Mouse (Mus musculus) ES-E14 (cell line): ENCODE data around the gene P2rx4. TPM values are rescaled to one million over a fixed set of nuclear protein-coding genes. Genes with fewer than 3 reads are reported as not detected.

Source experiments
- DNase-seq: peaks from one replicate; pipeline ENCODE4 v3.0.0-alpha.2; 2013; ENCODE audit warnings: low read depth, low spot score
- H3K27ac ChIP-seq: 2 replicates; pipeline ENCODE4 v1.5.1; 2012; ENCODE audit warnings: low read depth, mild to moderate bottlenecking, low read length, moderate library complexity, mixed read lengths; ENCODE audit not compliant: poor library complexity, insufficient read depth, severe bottlenecking
- H3K36me3 ChIP-seq: 2 replicates; pipeline ENCODE4 v1.6.1; 2012; ENCODE audit warnings: mild to moderate bottlenecking, low read length, moderate library complexity, mixed read lengths; ENCODE audit not compliant: control insufficient read depth, poor library complexity, insufficient read depth, severe bottlenecking
- H3K4me1 ChIP-seq, 2 experiments: fragments of 150-350 bp in 1 of 2; sonication (generic) in 1 of 2; 2 replicates each; pipeline ENCODE4 v1.6.1; 2012; ENCODE audit warnings: low read length in 2 of 2, mild to moderate bottlenecking in 1 of 2, mixed read lengths in 1 of 2; ENCODE audit not compliant: control insufficient read depth in 2 of 2, insufficient read depth in 2 of 2, poor library complexity in 1 of 2
- H3K4me3 ChIP-seq, 2 experiments: fragments of 150-350 bp in 1 of 2; sonication (generic) in 1 of 2; 2 replicates each; pipeline ENCODE4 v1.5.1; 2012; ENCODE audit warnings: low read length in 2 of 2, low read depth in 1 of 2, mild to moderate bottlenecking in 1 of 2, mixed read lengths in 1 of 2; ENCODE audit not compliant: insufficient read depth in 1 of 2, poor library complexity in 1 of 2, severe bottlenecking in 1 of 2
- H3K9ac ChIP-seq: 2 replicates; pipeline ENCODE4 v1.6.1; 2012; ENCODE audit warnings: low read depth, mild to moderate bottlenecking, low read length, mixed read lengths; ENCODE audit not compliant: poor library complexity, insufficient read depth, severe bottlenecking
- H3K9me3 ChIP-seq: fragments of 150-350 bp; sonication (generic); 2 replicates; pipeline ENCODE4 v1.6.1; 2012; ENCODE audit warnings: low read depth, mild to moderate bottlenecking, low read length; ENCODE audit not compliant: control insufficient read depth, insufficient read depth
- CHD2 ChIP-seq: IDR thresholded peaks from 2 replicates; pipeline ENCODE4 v1.6.1; 2014; ENCODE audit warnings: mild to moderate bottlenecking, low read depth, low read length, inconsistent platforms
- HCFC1 ChIP-seq: IDR thresholded peaks from 2 replicates; pipeline ENCODE4 v1.6.1; 2012; ENCODE audit warnings: low read length, inconsistent platforms, borderline replicate concordance; ENCODE audit not compliant: insufficient read depth
- MAFK ChIP-seq: IDR thresholded peaks from 2 replicates; pipeline ENCODE4 v1.6.1; 2014; ENCODE audit warnings: mild to moderate bottlenecking, low read depth, low read length, inconsistent platforms; ENCODE audit not compliant: insufficient read depth
- ZC3H11A ChIP-seq: IDR thresholded peaks from 2 replicates; pipeline ENCODE4 v1.6.1; 2012; ENCODE audit warnings: low read depth, mild to moderate bottlenecking, inconsistent platforms, low read length, borderline replicate concordance
- ZNF384 ChIP-seq: IDR thresholded peaks from 2 replicates; pipeline ENCODE4 v1.6.1; 2012; ENCODE audit warnings: low read depth, low read length, inconsistent platforms
- in situ Hi-C, 2 experiments: fragments of 600-800 bp; cut with MboI; formaldehyde crosslinking; loops; one replicate each; pipeline ENCODE4 v1.15.1; 2025; ENCODE audit warnings: low sequenced_read_pairs in 2 of 2, inconsistent platforms in 1 of 2; ENCODE audit not compliant: unreplicated experiment in 2 of 2
- total RNA-seq: library from RNA; depleted of rRNA; stranded (reverse); fragments of 300-350 nt; gene quantifications from 2 replicates; pipeline ENCODE4 v1.2.3, GENCODE M21; 2012

Gene P2rx4
- total RNA-seq, 1 experiment = 7.5 TPM

GRCm38 (mm10) chr5:122769101-122769568 lies 61.8 kb downstream of the P2rx4 start:
- DNase-seq = peak; percentile 91
- Histone ChIP-seq H3K27ac (no peak overlapping the region), H3K9ac (no peak overlapping the region), H3K9me3 (no peaks in the 10 kb centered on the region), H3K4me1 (peaks cover 7 to 14% of the 10 kb centered on the region in 2 experiments), H3K4me3 (peak overlapping the region; percentile 2 to 44; a peak in 2 of 4 replicates), H3K36me3 (no peaks in the 10 kb centered on the region)
- in situ Hi-C loops = no loop called here
- TF ChIP-seq ZNF384 = no peak
- TF ChIP-seq MAFK = no peak
- no peak for TF ChIP-seq CHD2
- TF ChIP-seq HCFC1 = no peak
- TF ChIP-seq ZC3H11A = no peak

GRCm38 (mm10) chr5:122770304-122770703 lies 63.0 kb downstream of the P2rx4 start:
- no peaks in the 10 kb centered on the region for H3K36me3 ChIP-seq
- no peak overlapping the region for H3K4me3 ChIP-seq
- peak overlapping the region; percentile 2; the same call in 1 of the 2 replicates for H3K27ac ChIP-seq
- in situ Hi-C loops = no loop called here
- no peak for DNase-seq
- peak overlapping the region; percentile 56; the same call in 1 of the 2 replicates for H3K9ac ChIP-seq
- H3K4me1 ChIP-seq = peaks cover 7 to 18% of the 10 kb centered on the region in 2 experiments
- TF ChIP-seq ZNF384 (no peak), MAFK (no peak), ZC3H11A (no peak), CHD2 (no peak), HCFC1 (no peak)
- H3K9me3 ChIP-seq = no peaks in the 10 kb centered on the region

GRCm38 (mm10) chr5:122770806-122771261 lies 63.5 kb downstream of the P2rx4 start:
- Histone ChIP-seq H3K27ac (no peak overlapping the region), H3K4me1 (peaks cover 7 to 21% of the 10 kb centered on the region in 2 experiments), H3K9ac (peak overlapping the region; percentile 56; the same call in 1 of the 2 replicates), H3K9me3 (no peaks in the 10 kb centered on the region), H3K36me3 (no peaks in the 10 kb centered on the region), H3K4me3 (peak overlapping the region; percentile 15 to 17; a peak in 1 of 4 replicates)
- DNase-seq = no peak
- in situ Hi-C loops = no loop called here
- TF ChIP-seq HCFC1 = no peak
- no peak for TF ChIP-seq ZNF384
- no peak for TF ChIP-seq MAFK
- TF ChIP-seq CHD2 = no peak
- no peak for TF ChIP-seq ZC3H11A

GRCm38 (mm10) chr5:122771428-122771827 lies 64.1 kb downstream of the P2rx4 start:
- in situ Hi-C loops = no loop called here
- no peaks in the 10 kb centered on the region for H3K9me3 ChIP-seq
- H3K4me3 ChIP-seq = no peak overlapping the region
- no peak overlapping the region for H3K27ac ChIP-seq
- no peak for DNase-seq
- no peak for TF ChIP-seq ZC3H11A
- TF ChIP-seq ZNF384 = no peak; the same call in 1 of the 2 replicates
- peaks cover 7 to 21% of the 10 kb centered on the region in 2 experiments for H3K4me1 ChIP-seq
- H3K36me3 ChIP-seq = no peaks in the 10 kb centered on the region
- no peak overlapping the region for H3K9ac ChIP-seq

GRCm38 (mm10) chr5:122773756-122774155 lies 66.4 kb downstream of the P2rx4 start:
- Histone ChIP-seq H3K9ac (no peak overlapping the region), H3K27ac (no peak overlapping the region), H3K36me3 (no peaks in the 10 kb centered on the region), H3K4me3 (no peak overlapping the region), H3K9me3 (no peaks in the 10 kb centered on the region), H3K4me1 (peaks cover 7 to 19% of the 10 kb centered on the region in 2 experiments)
- DNase-seq = no peak
- TF ChIP-seq ZNF384 = no peak
- no peak for TF ChIP-seq CHD2
- TF ChIP-seq MAFK = no peak
- no peak for TF ChIP-seq ZC3H11A
- TF ChIP-seq HCFC1 = no peak
- in situ Hi-C loops = no loop called here
